Mouse (Mus musculus) liver, postnatal 0 days (tissue): Measurements from ENCODE around the gene Rps11. TPM values are rescaled to one million over a fixed set of nuclear protein-coding genes. Genes with fewer than 3 reads are reported as not detected.

ENCODE experiments used
- ATAC-seq: fragments of 200-750 bp; cut with Nextera tagmentation; 2 replicates; pipeline ENCODE4 v1.8.0; 2017; ENCODE audit warnings: mild to moderate bottlenecking, moderate library complexity
- DNase-seq: peaks from one replicate; pipeline ENCODE4 v3.0.0-alpha.2; 2016
- H3K27ac ChIP-seq: fragments of 300-500 bp; sonication (generic); 2 replicates; pipeline ENCODE4 v1.5.1; 2014; ENCODE audit warnings: antibody characterized with exemption, moderate library complexity, mild to moderate bottlenecking, low read depth
- H3K27me3 ChIP-seq: fragments of 300-500 bp; sonication (generic); 2 replicates; pipeline ENCODE4 v1.6.1; 2014; ENCODE audit warnings: low read length, control low read depth, mixed read lengths; ENCODE audit not compliant: insufficient read depth
- H3K36me3 ChIP-seq: fragments of 300-500 bp; sonication (generic); replicated peaks from 2 replicates; pipeline ENCODE4 v1.6.1; 2014; ENCODE audit warnings: mild to moderate bottlenecking, control low read depth, low read length, moderate library complexity, mixed read lengths; ENCODE audit not compliant: insufficient read depth
- H3K4me1 ChIP-seq: fragments of 300-500 bp; sonication (generic); 2 replicates; pipeline ENCODE4 v1.6.1; 2014; ENCODE audit warnings: antibody characterized with exemption, mild to moderate bottlenecking, control low read depth; ENCODE audit not compliant: insufficient read depth
- H3K4me2 ChIP-seq: fragments of 300-500 bp; sonication (generic); 2 replicates; pipeline ENCODE4 v1.6.1; 2014; ENCODE audit warnings: low read depth, mild to moderate bottlenecking, low read length, moderate library complexity, mixed read lengths
- H3K4me3 ChIP-seq: fragments of 300-500 bp; sonication (generic); 2 replicates; pipeline ENCODE4 v1.5.1; 2014; ENCODE audit warnings: low read depth, low read length
- H3K9ac ChIP-seq: fragments of 300-500 bp; sonication (generic); replicated peaks from 2 replicates; pipeline ENCODE4 v1.6.1; 2014; ENCODE audit warnings: mild to moderate bottlenecking, moderate library complexity
- H3K9me3 ChIP-seq: fragments of 300-500 bp; sonication (generic); 2 replicates; pipeline ENCODE4 v1.6.1; 2016; ENCODE audit warnings: mild to moderate bottlenecking, control low read depth, low read length, mixed read lengths
- CTCF ChIP-seq: sonication (generic); IDR thresholded peaks from 2 replicates; pipeline ENCODE4 v1.5.1; 2016; ENCODE audit warnings: antibody characterized with exemption, low read depth
- EP300 ChIP-seq: IDR thresholded peaks from 2 replicates; pipeline ENCODE4 v1.6.1; 2016; ENCODE audit warnings: antibody characterized with exemption, low read depth, mild to moderate bottlenecking
- WGBS: fragments of 180-500 bp; shearing (Covaris S2); extraction: QIAGEN DNeasy Blood & Tissue Kit; methylation state at CpG from one replicate; pipeline ENCODE4 v1.1.7; 2014; ENCODE audit not compliant: insufficient replicate concordance; 5-methylcytosine and 5-hydroxymethylcytosine counted together
- polyA plus RNA-seq: library from polyadenylated mRNA; unstranded; fragments of >200 nt; fragmentation: Nextera tagmentation; extraction: Ambion mirVana; gene quantifications from 2 replicates; pipeline ENCODE4 v1.2.1, GENCODE M21; 2015

The Rps11 gene
- polyA plus RNA-seq, 1 experiment from 2014 or later: 696 TPM

GRCm38 (mm10) chr7:45166950-45167401, 42.7 kb upstream of the Rps11 start:
- H3K9ac ChIP-seq: no peak overlapping the region
- H3K27ac ChIP-seq: no peak overlapping the region
- no peaks in the 10 kb centered on the region for H3K36me3 ChIP-seq
- H3K27me3 ChIP-seq: peaks cover 80% of the 10 kb centered on the region
- TF ChIP-seq CTCF (no peak), EP300 (no peak)
- peaks cover 21% of the 10 kb centered on the region for H3K9me3 ChIP-seq
- ATAC-seq (no peak), DNase-seq (no peak)
- H3K4me2 ChIP-seq: no peak overlapping the region
- 28% methylated on average over 9 of the region's 10 CpGs for WGBS
- H3K4me3 ChIP-seq: no peak overlapping the region
- H3K4me1 ChIP-seq: peaks cover 12% of the 10 kb centered on the region

DNA sequence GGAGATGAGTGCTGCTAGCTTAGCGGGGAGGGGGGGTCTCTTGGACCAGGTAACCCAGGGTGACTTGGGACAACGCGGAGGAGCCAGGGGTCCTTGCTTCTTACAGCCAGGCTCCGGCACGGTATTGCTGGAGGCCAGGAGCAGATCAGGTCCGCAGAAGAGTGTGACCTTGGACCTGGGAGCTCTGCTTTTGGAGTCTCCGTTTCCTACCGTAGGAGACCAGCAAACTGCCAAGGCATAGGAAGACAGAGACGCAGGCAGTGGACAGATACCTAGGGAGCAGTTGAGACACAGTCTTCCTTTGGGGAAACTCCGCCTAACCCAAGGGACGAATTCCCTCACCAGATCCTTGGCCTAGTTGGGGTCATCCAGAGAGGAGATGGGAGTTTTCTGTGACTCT, 41.5 kb upstream of the Rps11 start:
- H3K4me3 ChIP-seq: no peak overlapping the region
- peaks cover 76% of the 10 kb centered on the region for H3K27me3 ChIP-seq
- H3K9me3 ChIP-seq: peaks cover 21% of the 10 kb centered on the region
- TF ChIP-seq CTCF (no peak), EP300 (no peak)
- H3K9ac ChIP-seq: no peak overlapping the region
- 50% methylated on average over 11 of the region's 11 CpGs for WGBS
- H3K4me1 ChIP-seq: peaks cover 15% of the 10 kb centered on the region
- ATAC-seq (no peak), DNase-seq (no peak)
- no peak overlapping the region for H3K4me2 ChIP-seq
- H3K36me3 ChIP-seq: no peaks in the 10 kb centered on the region
- no peak overlapping the region for H3K27ac ChIP-seq

DNA sequence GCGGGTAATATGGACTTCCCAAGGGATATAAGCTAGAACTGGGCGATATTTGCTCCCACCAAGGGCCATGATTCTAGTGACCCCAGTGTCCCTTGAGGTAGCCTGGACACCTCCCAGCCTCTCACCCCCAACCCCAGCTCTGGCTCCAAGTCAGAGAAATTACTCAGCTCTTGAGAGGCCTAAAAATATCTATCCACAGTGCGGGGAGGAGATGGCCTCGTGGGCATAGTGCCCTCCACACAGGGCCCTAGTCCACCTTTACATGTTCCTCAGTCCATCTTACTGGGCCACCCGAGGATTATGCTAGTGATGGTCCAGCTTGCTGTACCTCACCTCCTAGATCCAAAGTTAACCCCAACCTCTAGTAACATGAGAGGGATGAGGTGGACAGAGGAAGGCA, 40.6 kb upstream of the Rps11 start:
- H3K4me1 ChIP-seq: peaks cover 15% of the 10 kb centered on the region
- H3K27ac ChIP-seq: no peak overlapping the region
- H3K27me3 ChIP-seq: peaks cover 76% of the 10 kb centered on the region
- DNase-seq (no peak), ATAC-seq (no peak)
- TF ChIP-seq EP300: no peak
- TF ChIP-seq CTCF: no peak
- no peak overlapping the region for H3K4me2 ChIP-seq
- peaks cover 15% of the 10 kb centered on the region for H3K9me3 ChIP-seq
- 65% methylated on average over 5 of the region's 5 CpGs for WGBS
- no peaks in the 10 kb centered on the region for H3K36me3 ChIP-seq
- no peak overlapping the region for H3K9ac ChIP-seq
- H3K4me3 ChIP-seq: no peak overlapping the region

DNA sequence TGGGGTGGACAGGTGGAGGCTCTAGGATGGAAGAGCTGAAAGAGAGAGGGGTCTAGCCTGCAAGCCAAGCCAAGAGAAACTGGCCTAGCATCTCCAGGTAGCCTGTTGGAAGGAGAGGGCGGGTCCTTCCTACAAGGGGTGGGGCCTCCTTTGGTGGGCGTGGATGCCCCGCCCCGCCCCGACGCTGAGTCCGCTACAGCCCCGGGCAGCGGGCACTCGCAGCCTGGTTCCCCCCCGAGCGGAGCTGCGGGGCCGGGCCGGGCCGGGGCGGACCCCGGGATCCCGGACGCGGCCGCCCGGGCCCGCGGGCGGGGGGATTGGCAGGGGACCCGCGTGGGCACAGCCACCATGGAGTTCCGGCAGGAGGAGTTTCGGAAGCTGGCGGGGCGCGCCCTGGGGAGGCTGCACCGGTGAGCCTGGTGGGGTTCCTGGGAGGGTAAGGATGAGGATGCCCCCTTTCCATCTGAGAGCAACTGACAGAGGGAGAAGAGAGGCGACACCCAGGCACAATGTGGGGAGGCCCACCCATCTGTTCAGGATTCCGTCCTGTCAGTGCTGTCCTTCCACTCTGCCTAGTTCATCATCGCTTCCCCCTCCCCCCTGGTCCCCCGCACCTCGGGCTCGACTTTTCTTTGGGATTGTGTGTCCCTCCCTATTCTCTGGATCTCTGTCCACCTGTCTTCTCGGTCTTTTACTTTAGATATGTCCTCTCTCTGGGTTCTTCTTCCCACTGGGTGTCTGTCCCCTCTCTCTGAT, 39.7 kb upstream of the Rps11 start, which contains the start of gene Slc17a7:
Gene Slc17a7, plus strand, starts transcription at position 215 of the 756 bp plus-strand sequence.
- DNase-seq (peak; percentile 57), ATAC-seq (no peak)
- Histone ChIP-seq H3K9ac (peak within 1 kb of the TSS; percentile 44; the same call in 1 of the 2 replicates), H3K27ac (no peak within 1 kb of the TSS), H3K4me1 (peaks cover 15% of the 10 kb centered on the region), H3K27me3 (peaks cover 67% of the 10 kb centered on the region), H3K4me2 (peak within 1 kb of the TSS; percentile 75), H3K4me3 (peak within 1 kb of the TSS; percentile 49), H3K36me3 (no peaks in the 10 kb centered on the region; the same call in 1 of the 2 replicates), H3K9me3 (peaks cover 6% of the 10 kb centered on the region)
- WGBS: 3% methylated on average over 32 of the region's 41 CpGs
- no peak for TF ChIP-seq CTCF
- TF ChIP-seq EP300: no peak

- Histone ChIP-seq H3K9ac (no peak overlapping the region), H3K4me2 (no peak overlapping the region), H3K4me3 (no peak overlapping the region), H3K4me1 (peaks cover 15% of the 10 kb centered on the region), H3K27me3 (peaks cover 59% of the 10 kb centered on the region), H3K27ac (no peak overlapping the region), H3K36me3 (peaks cover under 1% of the 10 kb centered on the region; the same call in 1 of the 2 replicates), H3K9me3 (no peaks in the 10 kb centered on the region)
- no peak for DNase-seq
- ATAC-seq: no peak
- WGBS: 69% methylated on average over 9 of the region's 9 CpGs
- TF ChIP-seq CTCF (no peak), EP300 (no peak)
These were observed 38.9 kb upstream of the Rps11 start for GRCm38 (mm10) chr7:45162996-45163615.

DNA sequence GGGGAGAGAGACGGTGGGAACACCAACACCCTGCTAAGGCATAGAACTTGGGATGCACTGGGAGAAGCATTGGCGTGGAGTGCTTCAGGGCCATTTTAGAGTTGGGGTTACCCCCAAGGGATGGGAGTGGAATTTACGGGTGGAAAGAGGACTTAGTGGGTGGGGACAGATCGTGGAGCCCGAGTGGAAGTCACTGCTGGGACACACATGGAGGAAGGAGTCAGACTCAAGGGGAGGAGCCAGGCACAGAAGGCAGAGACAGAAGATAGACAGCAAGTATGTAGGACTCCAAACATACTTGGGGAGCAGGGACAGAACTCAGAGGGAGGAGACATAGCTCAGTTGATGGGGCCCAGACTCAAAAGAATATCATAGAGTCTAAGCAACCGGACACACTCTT, 38.3 kb upstream of the Rps11 start:
- Histone ChIP-seq H3K9me3 (no peaks in the 10 kb centered on the region), H3K4me3 (no peak overlapping the region; the same call in 1 of the 2 replicates), H3K27me3 (peaks cover 54% of the 10 kb centered on the region), H3K27ac (no peak overlapping the region), H3K4me2 (peak overlapping the region; percentile 79), H3K4me1 (peaks cover 15% of the 10 kb centered on the region), H3K9ac (no peak overlapping the region; the same call in 1 of the 2 replicates), H3K36me3 (peaks cover 2% of the 10 kb centered on the region; the same call in 1 of the 2 replicates)
- ATAC-seq (peak; percentile 24; the same call in 1 of the 2 replicates), DNase-seq (no peak)
- no peak for TF ChIP-seq EP300
- no peak for TF ChIP-seq CTCF
- 26% methylated on average over 6 of the region's 6 CpGs for WGBS
